Mouse (Mus musculus) kidney, embryonic 16.5 days (tissue): ENCODE data around the gene Nt5c3b. TPM values are rescaled to one million over a fixed set of nuclear protein-coding genes. Genes with fewer than 3 reads are reported as not detected.

Experiments
- ATAC-seq: fragments of 200-750 bp; cut with Nextera tagmentation; 2 replicates; pipeline ENCODE4 v1.8.0; 2017; ENCODE audit warnings: moderate TSS enrichment; ENCODE audit not compliant: low FRiP score, low TSS enrichment
- H3K27ac ChIP-seq: fragments of 300-500 bp; sonication (generic); 2 replicates; pipeline ENCODE4 v1.5.1; 2014; ENCODE audit warnings: low read length
- H3K27me3 ChIP-seq: fragments of 300-500 bp; sonication (generic); 2 replicates; pipeline ENCODE4 v1.6.1; 2014; ENCODE audit warnings: low read length, control low read depth, mixed read lengths; ENCODE audit not compliant: insufficient read depth
- H3K36me3 ChIP-seq: fragments of 300-500 bp; sonication (generic); 2 replicates; pipeline ENCODE4 v1.6.1; 2014; ENCODE audit warnings: low read length, control low read depth, mixed read lengths; ENCODE audit not compliant: insufficient read depth
- H3K4me1 ChIP-seq: fragments of 300-500 bp; sonication (generic); 2 replicates; pipeline ENCODE4 v1.6.1; 2014; ENCODE audit warnings: low read length, control low read depth, mixed read lengths; ENCODE audit not compliant: insufficient read depth
- H3K4me2 ChIP-seq: fragments of 300-500 bp; sonication (generic); replicated peaks from 2 replicates; pipeline ENCODE4 v1.6.1; 2014; ENCODE audit warnings: low read depth, low read length
- H3K4me3 ChIP-seq: fragments of 300-500 bp; sonication (generic); 2 replicates; pipeline ENCODE4 v1.5.1; 2014; ENCODE audit warnings: mild to moderate bottlenecking, low read length
- H3K9ac ChIP-seq: fragments of 300-500 bp; sonication (generic); replicated peaks from 2 replicates; pipeline ENCODE4 v1.6.1; 2014; ENCODE audit warnings: low read length
- H3K9me3 ChIP-seq: fragments of 300-500 bp; sonication (generic); 2 replicates; pipeline ENCODE4 v1.6.1; 2016; ENCODE audit warnings: low read length, control low read depth
- WGBS: fragments of 180-500 bp; shearing (Covaris S2); extraction: QIAGEN DNeasy Blood & Tissue Kit; methylation state at CpG from one replicate; pipeline ENCODE4 v1.1.7; 2014; 5-methylcytosine and 5-hydroxymethylcytosine counted together
- polyA plus RNA-seq: library from polyadenylated mRNA; unstranded; fragments of >200 nt; fragmentation: Nextera tagmentation; extraction: Ambion mirVana; gene quantifications from 2 replicates; pipeline ENCODE4 v1.2.1, GENCODE M21; 2015

Nt5c3b gene
- 126 and 131 TPM in 2 replicates for polyA plus RNA-seq

GRCm38 (mm10) chr11:100441797-100442196 is at the start of gene Nt5c3b, which contains the start of gene Klhl10:
Gene Nt5c3b, minus strand, starts transcription at chr11:100441808.
Gene Klhl10, plus strand, starts transcription at chr11:100441917.
- Histone ChIP-seq H3K4me2 (peak within 1 kb of the TSS; percentile 68), H3K9me3 (no peaks in the 10 kb centered on the region), H3K27me3 (no peaks in the 10 kb centered on the region), H3K9ac (peak within 1 kb of the TSS; percentile 97), H3K4me3 (peak within 1 kb of the TSS; percentile 86), H3K36me3 (0 out of 2 replicates have a peak, but pooled peaks cover 8% of the 10 kb centered on the region), H3K27ac (peak within 1 kb of the TSS; percentile 43; the same call in 1 of the 2 replicates), H3K4me1 (peaks cover 21% of the 10 kb centered on the region)
- WGBS = 69% methylated on average over 8 of the region's 8 CpGs
- ATAC-seq = no peak

DNA sequence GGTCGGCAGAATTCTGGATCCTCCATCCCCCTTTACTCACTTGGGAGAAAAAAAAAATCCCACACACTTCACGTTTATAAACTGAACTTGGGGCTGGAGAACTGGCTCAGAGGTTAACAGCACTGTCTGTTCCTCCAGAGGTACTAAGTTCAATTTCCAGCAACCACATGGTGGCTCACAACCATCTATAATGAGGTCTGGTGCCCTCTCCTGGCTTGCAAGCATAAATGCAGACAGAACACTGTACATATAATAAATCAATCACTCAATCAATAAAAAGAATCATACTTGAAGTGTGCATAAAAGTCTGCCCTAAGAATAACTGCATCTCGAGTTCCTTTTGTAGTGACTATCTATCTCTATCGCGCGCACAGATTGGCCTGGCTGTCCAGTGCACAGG is 49.3 kb upstream of the Nt5c3b start:
- WGBS = 93% methylated on average over 6 of the region's 6 CpGs
- Histone ChIP-seq H3K9ac (no peak overlapping the region), H3K9me3 (no peaks in the 10 kb centered on the region), H3K4me3 (no peak overlapping the region), H3K4me2 (no peak overlapping the region), H3K4me1 (no peaks in the 10 kb centered on the region), H3K36me3 (peaks cover 77% of the 10 kb centered on the region), H3K27me3 (no peaks in the 10 kb centered on the region), H3K27ac (no peak overlapping the region)
- ATAC-seq = no peak

- H3K4me2 ChIP-seq = no peak overlapping the region
- 0 out of 2 replicates have a peak, but pooled peaks have one; percentile 46 for ATAC-seq
- H3K27ac ChIP-seq = no peak overlapping the region
- H3K9me3 ChIP-seq = no peaks in the 10 kb centered on the region
- no peaks in the 10 kb centered on the region for H3K4me1 ChIP-seq
- no peak overlapping the region for H3K4me3 ChIP-seq
- H3K9ac ChIP-seq = no peak overlapping the region
- 81% methylated on average over 8 of the region's 8 CpGs for WGBS
- H3K27me3 ChIP-seq = no peaks in the 10 kb centered on the region
- H3K36me3 ChIP-seq = peaks cover 66% of the 10 kb centered on the region
Observed at GRCm38 (mm10) chr11:100485801-100486538, 44.4 kb upstream of the Nt5c3b start.

GRCm38 (mm10) chr11:100484461-100484860 is 42.9 kb upstream of the Nt5c3b start:
- Histone ChIP-seq H3K4me3 (no peak overlapping the region), H3K27ac (no peak overlapping the region), H3K9me3 (no peaks in the 10 kb centered on the region), H3K4me1 (no peaks in the 10 kb centered on the region), H3K27me3 (no peaks in the 10 kb centered on the region), H3K9ac (no peak overlapping the region), H3K36me3 (peaks cover 66% of the 10 kb centered on the region), H3K4me2 (no peak overlapping the region)
- ATAC-seq = no peak
- WGBS = 96% methylated on average over 3 of the region's 3 CpGs

DNA sequence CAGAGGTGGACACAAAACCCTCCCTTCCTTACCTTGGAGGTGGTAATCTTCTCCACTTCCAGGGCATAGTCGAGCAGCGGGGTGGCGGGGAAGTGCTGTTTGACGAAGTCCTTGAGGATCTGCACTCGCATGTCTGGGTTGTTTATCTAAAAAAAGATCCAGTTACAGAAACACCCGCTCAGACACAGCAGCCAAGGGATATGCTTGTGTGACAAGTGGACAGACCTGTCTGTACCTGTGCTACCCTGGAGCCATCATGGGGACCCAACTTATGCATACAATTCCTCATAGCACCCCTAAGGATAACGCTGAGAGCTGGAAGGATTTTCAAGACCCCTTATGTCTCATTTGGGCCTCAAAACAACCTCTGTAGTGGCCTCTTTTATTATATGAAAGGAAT is 37.5 kb upstream of the Nt5c3b start:
- no peak for ATAC-seq
- no peaks in the 10 kb centered on the region for H3K9me3 ChIP-seq
- H3K27ac ChIP-seq = no peak overlapping the region
- no peaks in the 10 kb centered on the region for H3K4me1 ChIP-seq
- H3K4me3 ChIP-seq = no peak overlapping the region
- H3K9ac ChIP-seq = no peak overlapping the region
- 54% methylated on average over 7 of the region's 7 CpGs for WGBS
- no peaks in the 10 kb centered on the region for H3K27me3 ChIP-seq
- H3K36me3 ChIP-seq = peaks cover 60% of the 10 kb centered on the region
- no peak overlapping the region for H3K4me2 ChIP-seq

- 92% methylated on average over 5 of the region's 5 CpGs for WGBS
- no peak for ATAC-seq
- H3K36me3 ChIP-seq = peaks cover 41% of the 10 kb centered on the region
- peaks cover 4% of the 10 kb centered on the region for H3K4me1 ChIP-seq
- H3K4me2 ChIP-seq = no peak overlapping the region
- no peaks in the 10 kb centered on the region for H3K9me3 ChIP-seq
- no peak overlapping the region for H3K9ac ChIP-seq
- H3K27me3 ChIP-seq = no peaks in the 10 kb centered on the region
- H3K27ac ChIP-seq = no peak overlapping the region
- H3K4me3 ChIP-seq = no peak overlapping the region
Observed at GRCm38 (mm10) chr11:100476281-100476680, 34.7 kb upstream of the Nt5c3b start.

DNA sequence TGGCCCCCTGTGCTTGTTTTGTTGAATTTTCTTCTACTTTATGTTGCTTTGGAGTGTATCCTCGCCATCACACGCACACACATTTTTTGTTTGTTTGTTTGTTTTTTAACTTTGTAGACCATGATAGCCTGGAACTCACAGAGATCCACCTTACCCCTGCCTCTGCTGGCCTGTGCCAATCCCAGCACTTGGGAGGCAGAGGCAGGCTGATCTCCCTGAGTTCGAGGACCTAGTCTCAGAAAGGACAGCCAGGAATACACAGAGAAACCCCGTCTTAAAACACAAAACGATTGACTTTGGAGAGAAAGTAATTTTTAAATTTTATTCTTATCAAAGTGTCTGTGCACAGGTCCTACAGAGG is 31.3 kb upstream of the Nt5c3b start:
- H3K4me1 ChIP-seq = peaks cover 17% of the 10 kb centered on the region
- H3K4me2 ChIP-seq = peak overlapping the region; percentile 96; the same call in 1 of the 2 replicates
- peak overlapping the region; percentile 81 for H3K4me3 ChIP-seq
- H3K36me3 ChIP-seq = peaks cover 11% of the 10 kb centered on the region; the same call in 1 of the 2 replicates
- 0 out of 2 replicates have a peak overlapping the region, but pooled peaks have one; percentile 88 for H3K9ac ChIP-seq
- H3K27ac ChIP-seq = no peak overlapping the region
- ATAC-seq = peak; percentile 50
- WGBS = 37% methylated on average over 5 of the region's 5 CpGs
- no peaks in the 10 kb centered on the region for H3K9me3 ChIP-seq
- no peaks in the 10 kb centered on the region for H3K27me3 ChIP-seq

GRCm38 (mm10) chr11:100472197-100472934 is 30.8 kb upstream of the Nt5c3b start, which contains the start of gene Klhl11:
Gene Klhl11, minus strand, starts transcription at chr11:100472741.
- WGBS = under 1% methylated on average over 83 of the region's 83 CpGs
- Histone ChIP-seq H3K4me2 (peak within 1 kb of the TSS; percentile 96), H3K36me3 (peaks cover 9% of the 10 kb centered on the region; the same call in 1 of the 2 replicates), H3K9me3 (no peaks in the 10 kb centered on the region), H3K9ac (peak within 1 kb of the TSS; percentile 88), H3K4me3 (peak within 1 kb of the TSS; percentile 81), H3K4me1 (peaks cover 17% of the 10 kb centered on the region), H3K27me3 (no peaks in the 10 kb centered on the region), H3K27ac (peak within 1 kb of the TSS; percentile 49)
- ATAC-seq = peak; percentile 93

- no peak; the same call in 1 of the 2 replicates for ATAC-seq
- H3K27ac ChIP-seq = no peak overlapping the region
- peaks cover 3% of the 10 kb centered on the region; the same call in 1 of the 2 replicates for H3K36me3 ChIP-seq
Observed at GRCm38 (mm10) chr11:100471352-100472196, 30.0 kb upstream of the Nt5c3b start.

More at GRCm38 (mm10) chr11:100471352-100472196, 30.0 kb upstream of the Nt5c3b start:
- no peaks in the 10 kb centered on the region for H3K27me3 ChIP-seq
- no peaks in the 10 kb centered on the region for H3K9me3 ChIP-seq
- 4% methylated on average over 30 of the region's 30 CpGs for WGBS
- peak overlapping the region; percentile 81 for H3K4me3 ChIP-seq
- H3K4me1 ChIP-seq = peaks cover 17% of the 10 kb centered on the region
- peak overlapping the region; percentile 96 for H3K4me2 ChIP-seq
- peak overlapping the region; percentile 88 for H3K9ac ChIP-seq
